Mouse (Mus musculus) bone marrow macrophage, adult 2 months (primary cell): ENCODE measurements around the gene Nup37.

Experiments used
- CTCF ChIP-seq: IDR thresholded peaks from 2 replicates; pipeline ENCODE4 v1.5.1; 2012; ENCODE audit warnings: low read depth, mild to moderate bottlenecking, low read length, moderate library complexity
- POLR2A ChIP-seq: IDR thresholded peaks from 2 replicates; pipeline ENCODE4 v1.6.1; 2012; ENCODE audit warnings: mild to moderate bottlenecking, low read depth, low read length, borderline replicate concordance

- TF ChIP-seq POLR2A (no peak), CTCF (no peak)
Observed at GRCm38 (mm10) chr10:88151658-88152057, 4.9 kb downstream of the Nup37 start.
